1 mouse cellular context compared by ENCODE assay signal in the genomic region with DNA sequence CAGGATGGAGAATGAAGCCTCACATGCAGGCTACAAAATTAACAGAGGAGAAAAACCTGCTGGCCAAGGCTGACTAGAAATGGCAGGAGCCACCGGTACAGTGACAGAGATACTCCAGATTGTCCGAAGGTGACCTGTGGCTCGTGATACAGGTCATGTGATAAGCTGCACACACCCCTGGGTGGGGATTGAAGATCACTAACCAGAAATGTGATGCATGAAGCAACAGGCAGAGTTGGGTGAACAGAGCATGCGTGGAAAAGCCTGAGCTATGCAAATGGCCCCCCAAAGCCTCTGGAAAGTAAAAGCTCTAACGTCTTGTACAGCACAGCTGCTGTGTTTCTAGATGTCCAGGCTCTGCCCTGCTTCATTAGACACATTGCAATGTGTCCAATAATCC.
A peak's percentile ranks its signal among the peaks of the same experiment; 100 is the strongest.
TF ChIP-seq lines count a peak whose summit lies in the region.

No protein-coding gene starts in this region.

TF ChIP-seq in CH12.LX, 34 proteins besides CTCF, POLR2A, EP300 and RAD21 (continued from another document):
- no peak for TF ChIP-seq JUND (conservative IDR thresholded peaks at IDR 0.05; ENCODE audit: low read depth, low read length)
- peak; percentile 77 for TF ChIP-seq NRF1 (IDR thresholded peaks at IDR 0.05; ENCODE audit: low read depth, low read length)
- TF ChIP-seq ZMIZ1 (IDR thresholded peaks at IDR 0.05; ENCODE audit: low read depth, low read length), result no peak
- no peak for TF ChIP-seq ELF1 (IDR thresholded peaks at IDR 0.05; ENCODE audit: low read depth, low read length)
- TF ChIP-seq BHLHE40 (IDR thresholded peaks at IDR 0.05; ENCODE audit: low read depth, low read length), result peak; percentile 92
- no peak for TF ChIP-seq NELFE (IDR thresholded peaks at IDR 0.05; ENCODE audit: low read depth, low read length)
- peak; percentile 71 for TF ChIP-seq MAX (IDR thresholded peaks at IDR 0.05; ENCODE audit: low read length)
- TF ChIP-seq MAZ (IDR thresholded peaks at IDR 0.05; ENCODE audit: low read depth, low read length), result no peak
- TF ChIP-seq ZKSCAN1 (IDR thresholded peaks at IDR 0.05; ENCODE audit: borderline replicate concordance, low read depth, low read length), result no peak
- no peak for TF ChIP-seq IRF4 (IDR thresholded peaks at IDR 0.05; ENCODE audit: low read depth, low read length)
- no peak for TF ChIP-seq UBTF (IDR thresholded peaks at IDR 0.05; ENCODE audit: low read depth, low read length)
- no peak for TF ChIP-seq ZNF384 (IDR thresholded peaks at IDR 0.05; ENCODE audit: low read depth, low read length)
